Mouse (Mus musculus): ENCODE data around the gene Chst10. TPM values are rescaled to one million over a fixed set of nuclear protein-coding genes. Genes with fewer than 3 reads are reported as not detected.

Gene Chst10
- polyA plus RNA-seq, 1 experiment: 38.2 TPM

DNA sequence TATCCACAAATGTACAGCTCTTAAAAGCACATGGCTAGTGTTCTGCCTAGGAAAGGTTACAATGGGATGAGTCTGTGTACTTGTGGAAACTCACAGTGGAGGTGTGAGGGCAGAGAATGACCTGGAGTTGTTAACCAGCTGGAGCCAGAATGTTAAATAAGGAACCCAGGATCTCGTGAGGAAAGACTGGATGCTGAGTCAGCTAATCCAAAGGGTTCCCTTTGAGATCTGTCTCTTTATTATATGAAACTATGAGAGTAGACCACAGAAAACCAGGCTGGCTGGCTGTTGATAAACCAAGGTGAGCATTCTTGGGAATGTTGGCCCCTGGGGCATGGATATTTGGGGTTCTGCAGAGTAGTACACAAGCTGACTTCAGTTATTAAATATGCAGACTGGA is 58.0 kb downstream of the Chst10 start:
- TF ChIP-seq CTCF (IDR thresholded peaks at IDR 0.05; ENCODE audit: borderline replicate concordance, extremely low read depth, insufficient read depth, insufficient read length) (no peak), POLR2A (IDR thresholded peaks at IDR 0.05; ENCODE audit: borderline replicate concordance, extremely low read depth, insufficient read depth, insufficient read length, poor library complexity, severe bottlenecking) (no peak)

DNA sequence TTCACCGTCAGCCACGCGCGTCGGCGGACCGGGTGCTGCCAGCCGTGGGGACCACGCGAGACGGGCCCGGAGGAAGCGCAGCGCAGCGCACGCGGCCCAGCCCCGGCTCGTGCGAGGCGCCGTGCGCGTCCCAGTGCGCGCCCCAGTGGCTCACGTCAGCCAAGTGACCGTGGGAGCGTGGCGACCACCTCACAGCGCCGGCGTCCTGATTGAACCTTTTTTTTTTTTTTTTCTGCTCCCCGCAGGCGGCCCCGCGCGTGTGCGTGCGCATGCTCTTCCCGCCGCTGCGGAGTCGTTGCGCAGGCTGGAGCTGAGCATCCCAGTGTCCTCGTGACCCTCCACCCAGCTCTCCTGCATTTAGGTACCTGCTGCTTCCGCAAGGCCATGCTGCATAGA is 61.5 kb downstream of the Chst10 start, which contains the start of gene Lonrf2:
Gene Lonrf2 (minus strand): TSS at position 235 of the 396 bp plus-strand sequence.
- DNase-seq (ENCODE audit: low read depth): peak; percentile 92
- TF ChIP-seq CTCF (IDR thresholded peaks at IDR 0.05; ENCODE audit: borderline replicate concordance, extremely low read depth, insufficient read depth, insufficient read length) (no peak), POLR2A (IDR thresholded peaks at IDR 0.05; ENCODE audit: borderline replicate concordance, extremely low read depth, insufficient read depth, insufficient read length, poor library complexity, severe bottlenecking) (peak; percentile 83)

More for the DNA sequence above, 58.0 kb downstream of the Chst10 start:
- no peak for DNase-seq (ENCODE audit: low read depth)

- no peak for TF ChIP-seq CTCF (IDR thresholded peaks at IDR 0.05; ENCODE audit: borderline replicate concordance, extremely low read depth, insufficient read depth, insufficient read length)
- TF ChIP-seq POLR2A (IDR thresholded peaks at IDR 0.05; ENCODE audit: borderline replicate concordance, extremely low read depth, insufficient read depth, insufficient read length, poor library complexity, severe bottlenecking): no peak
- DNase-seq (ENCODE audit: low read depth): peak; percentile 66
Measured at GRCm38 (mm10) chr1:38835568-38836476, 62.1 kb downstream of the Chst10 start.

DNA sequence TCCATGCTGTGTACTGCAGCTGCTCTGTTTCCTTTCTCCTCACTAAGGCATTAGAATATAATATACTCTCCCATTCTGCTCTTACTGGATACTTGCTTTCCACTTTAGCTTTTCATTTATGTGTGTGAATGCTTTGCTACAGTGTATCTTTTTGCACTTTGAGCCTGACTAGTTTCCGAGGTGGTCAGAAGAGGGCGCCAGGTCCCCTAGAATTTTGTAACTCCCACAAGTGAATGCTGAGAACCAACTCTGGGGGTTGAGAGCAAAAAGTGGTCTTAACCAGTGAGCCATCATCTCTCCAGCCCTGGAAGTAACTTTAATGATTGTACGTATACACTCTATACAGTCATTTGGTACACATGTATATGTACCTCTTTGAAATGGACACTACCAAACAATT is 63.1 kb downstream of the Chst10 start:
- peak; percentile 74 for DNase-seq (ENCODE audit: low read depth)
- TF ChIP-seq CTCF (IDR thresholded peaks at IDR 0.05; ENCODE audit: borderline replicate concordance, extremely low read depth, insufficient read depth, insufficient read length) (peak; percentile 56; the same call in 1 of the 2 replicates), POLR2A (IDR thresholded peaks at IDR 0.05; ENCODE audit: borderline replicate concordance, extremely low read depth, insufficient read depth, insufficient read length, poor library complexity, severe bottlenecking) (no peak)

- no peak for TF ChIP-seq CTCF (IDR thresholded peaks at IDR 0.05; ENCODE audit: borderline replicate concordance, extremely low read depth, insufficient read depth, insufficient read length)
- no peak for TF ChIP-seq POLR2A (IDR thresholded peaks at IDR 0.05; ENCODE audit: borderline replicate concordance, extremely low read depth, insufficient read depth, insufficient read length, poor library complexity, severe bottlenecking)
- DNase-seq (ENCODE audit: low read depth): peak; percentile 31
Measured at GRCm38 (mm10) chr1:38824926-38825325, 73.0 kb downstream of the Chst10 start.

- DNase-seq (ENCODE audit: low read depth): no peak
- no peak for TF ChIP-seq CTCF (IDR thresholded peaks at IDR 0.05; ENCODE audit: borderline replicate concordance, extremely low read depth, insufficient read depth, insufficient read length)
- TF ChIP-seq POLR2A (IDR thresholded peaks at IDR 0.05; ENCODE audit: borderline replicate concordance, extremely low read depth, insufficient read depth, insufficient read length, poor library complexity, severe bottlenecking): no peak
Measured at GRCm38 (mm10) chr1:38823851-38824250, 74.1 kb downstream of the Chst10 start.

DNA sequence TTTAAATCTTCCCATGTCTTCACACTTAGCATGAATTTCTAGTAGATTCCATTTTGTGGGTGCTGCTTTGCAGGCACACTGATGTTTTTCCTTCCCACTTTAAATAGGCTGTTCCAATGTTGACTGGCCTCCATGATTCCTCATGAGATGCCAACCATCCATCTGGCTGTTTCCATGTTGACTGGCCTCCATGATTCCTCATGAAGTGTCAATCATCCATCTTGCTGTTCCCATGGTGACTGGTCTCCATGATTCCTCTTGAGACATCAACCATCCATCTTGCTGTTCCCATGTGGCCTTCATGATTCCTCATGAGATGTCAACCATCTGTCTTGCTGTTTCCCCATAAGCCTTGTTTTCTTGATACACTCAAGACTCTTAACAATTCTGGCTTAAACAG is 78.3 kb downstream of the Chst10 start:
- DNase-seq (ENCODE audit: low read depth): no peak
- TF ChIP-seq CTCF (IDR thresholded peaks at IDR 0.05; ENCODE audit: borderline replicate concordance, extremely low read depth, insufficient read depth, insufficient read length) (no peak), POLR2A (IDR thresholded peaks at IDR 0.05; ENCODE audit: borderline replicate concordance, extremely low read depth, insufficient read depth, insufficient read length, poor library complexity, severe bottlenecking) (no peak)

- TF ChIP-seq CTCF (IDR thresholded peaks at IDR 0.05; ENCODE audit: borderline replicate concordance, extremely low read depth, insufficient read depth, insufficient read length): no peak
- no peak for TF ChIP-seq POLR2A (IDR thresholded peaks at IDR 0.05; ENCODE audit: borderline replicate concordance, extremely low read depth, insufficient read depth, insufficient read length, poor library complexity, severe bottlenecking)
- peak; percentile 12 for DNase-seq (ENCODE audit: low read depth)
Measured at GRCm38 (mm10) chr1:38817671-38818070, 80.3 kb downstream of the Chst10 start.

- TF ChIP-seq POLR2A (IDR thresholded peaks at IDR 0.05; ENCODE audit: borderline replicate concordance, extremely low read depth, insufficient read depth, insufficient read length, poor library complexity, severe bottlenecking) (no peak), CTCF (IDR thresholded peaks at IDR 0.05; ENCODE audit: borderline replicate concordance, extremely low read depth, insufficient read depth, insufficient read length) (no peak)
- no peak for DNase-seq (ENCODE audit: low read depth)
Measured at GRCm38 (mm10) chr1:38817268-38817667, 80.7 kb downstream of the Chst10 start.

DNA sequence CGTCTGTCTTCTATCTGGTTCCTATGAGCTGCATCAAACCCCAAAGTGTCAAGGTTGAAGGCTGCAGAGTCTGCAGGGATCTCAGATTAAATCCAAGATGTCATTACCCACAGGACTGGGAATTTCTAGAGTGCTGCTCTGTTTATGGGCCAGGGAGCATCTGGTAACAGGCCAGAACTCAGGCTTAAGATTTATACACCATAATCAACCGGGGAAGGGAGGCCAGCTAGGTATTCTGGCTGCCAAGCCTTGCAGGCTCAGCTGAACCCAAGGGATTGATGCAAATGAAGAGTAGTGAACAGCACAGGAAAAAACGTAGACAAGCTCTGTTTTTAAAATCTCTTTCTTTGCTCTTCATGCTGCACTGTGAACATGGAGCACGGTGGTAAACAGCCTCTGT is 81.7 kb downstream of the Chst10 start:
- DNase-seq (ENCODE audit: low read depth): peak; percentile 58
- TF ChIP-seq POLR2A (IDR thresholded peaks at IDR 0.05; ENCODE audit: borderline replicate concordance, extremely low read depth, insufficient read depth, insufficient read length, poor library complexity, severe bottlenecking): no peak
- TF ChIP-seq CTCF (IDR thresholded peaks at IDR 0.05; ENCODE audit: borderline replicate concordance, extremely low read depth, insufficient read depth, insufficient read length): no peak

Other genes starting within 250 kb of the Chst10 start
- gene Aff3, start 233.2 kb downstream of the Chst10 start, polyA plus RNA-seq (2012; rRNA removed): 34.0 and 52.5 TPM in 2 replicates
- 51.9 and 73.3 TPM in 2 replicates for gene Lonrf2, start 61.5 kb downstream of the Chst10 start, polyA plus RNA-seq (2012; rRNA removed)
- gene Nms, start 41.0 kb upstream of the Chst10 start, polyA plus RNA-seq (2012; rRNA removed): 0.06 and 0.26 TPM in 2 replicates
- gene Pdcl3, start 87.4 kb upstream of the Chst10 start, polyA plus RNA-seq (2012; rRNA removed): 68.0 and 71.8 TPM in 2 replicates

Data from brain, embryonic 14.5 days (tissue).